Mouse (Mus musculus): Measurements from ENCODE around the gene Plod3.
A peak's percentile ranks its signal among the peaks of the same experiment; 100 is the strongest.
"Not testable (repeated sequence)": the region's sequence is repeated elsewhere in the genome, so short reads cannot be mapped to it uniquely, and the experiment has no call there.

Gene Plod3

GRCm38 (mm10) chr5:136986695-136987137, at the start of gene Plod3:
TSS of gene Plod3 (plus strand) at chr5:136987019.
- DNase-seq (ENCODE audit: low spot score): peak; percentile 99

GRCm38 (mm10) chr5:136937621-136938020, 49.2 kb upstream of the Plod3 start:
- DNase-seq (ENCODE audit: low spot score): no peak

GRCm38 (mm10) chr5:136939284-136939683, 47.5 kb upstream of the Plod3 start:
- no peak for DNase-seq (ENCODE audit: low spot score)

GRCm38 (mm10) chr5:136940029-136940428, 46.8 kb upstream of the Plod3 start:
- not testable (repeated sequence) for DNase-seq (ENCODE audit: low spot score)

- DNase-seq (ENCODE audit: low spot score): no peak
Observed at GRCm38 (mm10) chr5:136940845-136941560, 45.8 kb upstream of the Plod3 start.

- no peak for DNase-seq (ENCODE audit: low spot score)
Observed at GRCm38 (mm10) chr5:136942781-136943180, 44.0 kb upstream of the Plod3 start.

GRCm38 (mm10) chr5:136943382-136943781, 43.4 kb upstream of the Plod3 start:
- DNase-seq (ENCODE audit: low spot score): no peak

GRCm38 (mm10) chr5:136945084-136945483, 41.7 kb upstream of the Plod3 start:
- no peak for DNase-seq (ENCODE audit: low spot score)

GRCm38 (mm10) chr5:136947874-136948273, 38.9 kb upstream of the Plod3 start:
- no peak for DNase-seq (ENCODE audit: low spot score)

- not testable (repeated sequence) for DNase-seq (ENCODE audit: low spot score)
Observed at GRCm38 (mm10) chr5:136949551-136950336, 37.1 kb upstream of the Plod3 start.

GRCm38 (mm10) chr5:136950521-136950920, 36.3 kb upstream of the Plod3 start:
- no peak for DNase-seq (ENCODE audit: low spot score)

- DNase-seq (ENCODE audit: low spot score): no peak
Observed at GRCm38 (mm10) chr5:136952153-136952552, 34.7 kb upstream of the Plod3 start.

- peak; percentile 91 for DNase-seq (ENCODE audit: low spot score)
Observed at GRCm38 (mm10) chr5:136953015-136953414, 33.8 kb upstream of the Plod3 start, which contains the start of gene Fis1. TSS of gene Fis1 (plus strand) at chr5:136953275.

GRCm38 (mm10) chr5:136953440-136953951, 33.3 kb upstream of the Plod3 start:
- no peak for DNase-seq (ENCODE audit: low spot score)

GRCm38 (mm10) chr5:136955622-136956021, 31.2 kb upstream of the Plod3 start:
- DNase-seq (ENCODE audit: low spot score): no peak

GRCm38 (mm10) chr5:136957250-136957649, 29.6 kb upstream of the Plod3 start:
- DNase-seq (ENCODE audit: low spot score): no peak

- DNase-seq (ENCODE audit: low spot score): no peak
Observed at GRCm38 (mm10) chr5:136958991-136959605, 27.7 kb upstream of the Plod3 start.

GRCm38 (mm10) chr5:136960053-136960452, 26.8 kb upstream of the Plod3 start:
- no peak for DNase-seq (ENCODE audit: low spot score)

GRCm38 (mm10) chr5:136961334-136961982, 25.4 kb upstream of the Plod3 start:
- no peak for DNase-seq (ENCODE audit: low spot score)

GRCm38 (mm10) chr5:136961983-136962461, 24.8 kb upstream of the Plod3 start:
- DNase-seq (ENCODE audit: low spot score): peak; percentile 86

GRCm38 (mm10) chr5:136962501-136962900, 24.3 kb upstream of the Plod3 start:
- DNase-seq (ENCODE audit: low spot score): peak; percentile 79
